Mouse (Mus musculus) kidney, embryonic 14.5 days (tissue): ENCODE data around the gene Cyyr1. TPM values are rescaled to one million over a fixed set of nuclear protein-coding genes. Genes with fewer than 3 reads are reported as not detected.

ENCODE experiments used
- ATAC-seq: fragments of 200-750 bp; cut with Nextera tagmentation; 2 replicates; pipeline ENCODE4 v1.8.0; 2017; ENCODE audit warnings: moderate number of reproducible peaks, mild to moderate bottlenecking, moderate TSS enrichment, moderate library complexity; ENCODE audit not compliant: low FRiP score, low TSS enrichment
- H3K27ac ChIP-seq: fragments of 300-500 bp; sonication (generic); 2 replicates; pipeline ENCODE4 v1.5.1; 2014; ENCODE audit warnings: low read depth, mild to moderate bottlenecking, low read length, moderate library complexity, mixed read lengths
- H3K27me3 ChIP-seq: fragments of 300-500 bp; sonication (generic); 2 replicates; pipeline ENCODE4 v1.6.1; 2014; ENCODE audit warnings: mild to moderate bottlenecking, low read length; ENCODE audit not compliant: control insufficient read depth, insufficient read depth
- H3K36me3 ChIP-seq: fragments of 300-500 bp; sonication (generic); 2 replicates; pipeline ENCODE4 v1.6.1; 2014; ENCODE audit warnings: low read length, mixed read lengths; ENCODE audit not compliant: control insufficient read depth, insufficient read depth
- H3K4me1 ChIP-seq: fragments of 300-500 bp; sonication (generic); 2 replicates; pipeline ENCODE4 v1.6.1; 2014; ENCODE audit warnings: low read length, mixed read lengths; ENCODE audit not compliant: control insufficient read depth, insufficient read depth
- H3K4me2 ChIP-seq: fragments of 300-500 bp; sonication (generic); replicated peaks from 2 replicates; pipeline ENCODE4 v1.6.1; 2014; ENCODE audit warnings: low read depth, mild to moderate bottlenecking, low read length
- H3K4me3 ChIP-seq: fragments of 300-500 bp; sonication (generic); 2 replicates; pipeline ENCODE4 v1.5.1; 2014; ENCODE audit warnings: mild to moderate bottlenecking, low read length
- H3K9ac ChIP-seq: fragments of 300-500 bp; sonication (generic); 2 replicates; pipeline ENCODE4 v1.6.1; 2014; ENCODE audit warnings: low read depth, mild to moderate bottlenecking, low read length, moderate library complexity
- H3K9me3 ChIP-seq: fragments of 300-500 bp; sonication (generic); 2 replicates; pipeline ENCODE4 v1.6.1; 2016; ENCODE audit warnings: low read length; ENCODE audit not compliant: control insufficient read depth
- WGBS: fragments of 180-500 bp; shearing (Covaris S2); extraction: QIAGEN DNeasy Blood & Tissue Kit; methylation state at CpG from one replicate; pipeline ENCODE4 v1.1.7; 2014; 5-methylcytosine and 5-hydroxymethylcytosine counted together
- polyA plus RNA-seq: library from polyadenylated mRNA; unstranded; fragments of >200 nt; fragmentation: Nextera tagmentation; extraction: Ambion mirVana; gene quantifications from 2 replicates; pipeline ENCODE4 v1.2.1, GENCODE M21; 2014

Cyyr1 gene
- polyA plus RNA-seq, 1 experiment from 2014 or later, result 6.8 TPM

- Histone ChIP-seq H3K9ac (no peak overlapping the region), H3K4me1 (no peaks in the 10 kb centered on the region), H3K4me3 (no peak overlapping the region), H3K27ac (no peak overlapping the region), H3K36me3 (no peaks in the 10 kb centered on the region), H3K4me2 (no peak overlapping the region), H3K27me3 (no peaks in the 10 kb centered on the region), H3K9me3 (no peaks in the 10 kb centered on the region)
- 49% methylated on average over 3 of the region's 3 CpGs for WGBS
- ATAC-seq, result no peak
Observed at GRCm38 (mm10) chr16:85429173-85429572, 124.0 kb downstream of the Cyyr1 start.

DNA sequence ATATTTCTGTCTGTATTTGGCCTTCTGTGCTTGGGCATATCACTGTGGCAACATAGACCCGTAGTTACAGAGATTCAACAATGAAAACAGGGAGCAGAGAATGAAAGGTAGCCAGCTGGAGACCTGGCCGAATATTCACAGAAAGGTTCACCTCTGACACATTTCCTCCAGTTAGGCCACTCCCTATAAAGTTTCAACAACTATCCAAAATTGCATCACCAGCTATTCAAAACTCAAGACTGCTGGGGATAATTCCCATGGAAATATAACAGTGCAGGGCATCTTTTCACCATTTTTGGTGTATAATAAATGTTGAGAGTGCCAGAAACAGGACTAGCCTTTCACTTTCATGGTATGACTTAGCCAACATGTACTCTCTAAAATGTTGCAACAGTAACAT, 130.3 kb downstream of the Cyyr1 start:
- H3K27ac ChIP-seq, result no peak overlapping the region
- no peaks in the 10 kb centered on the region for H3K4me1 ChIP-seq
- no peaks in the 10 kb centered on the region for H3K27me3 ChIP-seq
- no peaks in the 10 kb centered on the region for H3K9me3 ChIP-seq
- no peak overlapping the region for H3K9ac ChIP-seq
- no peaks in the 10 kb centered on the region for H3K36me3 ChIP-seq
- 74% methylated on average over 2 of the region's 2 CpGs for WGBS
- H3K4me3 ChIP-seq, result no peak overlapping the region
- no peak for ATAC-seq
- H3K4me2 ChIP-seq, result no peak overlapping the region

- H3K9me3 ChIP-seq, result no peaks in the 10 kb centered on the region
- H3K27ac ChIP-seq, result no peak overlapping the region
- H3K4me1 ChIP-seq, result no peaks in the 10 kb centered on the region
- H3K9ac ChIP-seq, result no peak overlapping the region
- no peak for ATAC-seq
- H3K4me3 ChIP-seq, result no peak overlapping the region
- no peaks in the 10 kb centered on the region for H3K36me3 ChIP-seq
- H3K4me2 ChIP-seq, result no peak overlapping the region
- no peaks in the 10 kb centered on the region for H3K27me3 ChIP-seq
- 88% methylated on average over 3 of the region's 3 CpGs for WGBS
Observed at GRCm38 (mm10) chr16:85415415-85415814, 137.8 kb downstream of the Cyyr1 start.

DNA sequence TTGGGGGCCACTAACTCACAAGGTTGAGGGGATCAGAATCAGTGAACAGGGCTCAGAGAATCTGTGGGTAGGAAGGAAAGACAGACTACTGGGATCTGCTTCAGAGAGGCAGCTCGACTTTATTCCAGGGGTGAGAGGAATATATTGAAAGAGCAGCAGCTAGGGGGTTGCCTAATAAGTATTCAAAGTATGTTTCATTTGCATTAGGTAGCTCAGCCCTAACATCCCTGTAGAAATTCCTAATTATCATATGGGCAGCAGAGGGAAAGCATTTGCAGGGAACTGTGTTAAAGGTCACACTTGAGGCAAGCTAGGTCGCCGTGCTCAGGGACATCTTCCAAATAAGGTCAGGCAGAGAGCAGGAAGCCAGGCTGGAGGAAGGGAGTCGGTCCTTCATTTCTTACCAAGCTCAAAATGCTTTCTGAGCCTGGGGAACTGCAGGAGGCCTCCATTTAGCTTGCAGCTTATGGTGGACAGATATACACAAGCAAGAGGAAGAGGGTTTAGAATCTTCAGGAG, 159.7 kb downstream of the Cyyr1 start:
- no peak overlapping the region for H3K9ac ChIP-seq
- no peak overlapping the region for H3K27ac ChIP-seq
- 22% methylated on average over 4 of the region's 4 CpGs for WGBS
- no peak for ATAC-seq
- H3K36me3 ChIP-seq, result no peaks in the 10 kb centered on the region
- no peaks in the 10 kb centered on the region for H3K9me3 ChIP-seq
- no peak overlapping the region for H3K4me2 ChIP-seq
- H3K4me3 ChIP-seq, result no peak overlapping the region
- H3K4me1 ChIP-seq, result 0 out of 2 replicates have a peak, but pooled peaks cover 4% of the 10 kb centered on the region
- no peaks in the 10 kb centered on the region for H3K27me3 ChIP-seq

GRCm38 (mm10) chr16:85386801-85387200, 166.4 kb downstream of the Cyyr1 start:
- no peak for ATAC-seq
- H3K4me2 ChIP-seq, result no peak overlapping the region
- H3K27me3 ChIP-seq, result no peaks in the 10 kb centered on the region
- H3K4me1 ChIP-seq, result no peaks in the 10 kb centered on the region
- H3K4me3 ChIP-seq, result no peak overlapping the region
- H3K9me3 ChIP-seq, result no peaks in the 10 kb centered on the region
- 45% methylated on average over 5 of the region's 5 CpGs for WGBS
- H3K27ac ChIP-seq, result no peak overlapping the region
- no peaks in the 10 kb centered on the region for H3K36me3 ChIP-seq
- H3K9ac ChIP-seq, result no peak overlapping the region

Other genes with a start within 250 kb of the Cyyr1 start
- gene Adamts1, start 249.7 kb upstream of the Cyyr1 start, polyA plus RNA-seq, result 36.8 and 70.7 TPM in 2 replicates